Mouse (Mus musculus) c-Kit-negative CD71-positive TER-119-positive erythroid progenitor cells, embryonic 14.5 days (primary cell): Measurements from ENCODE around the gene Fibp.
"Not testable (repeated sequence)": the region's sequence is repeated elsewhere in the genome, so short reads cannot be mapped to it uniquely, and the experiment has no call there.

ENCODE experiments used
- DNase-seq: peaks from one replicate; pipeline ENCODE4 v3.0.0-alpha.2; 2013; ENCODE audit warnings: low read depth, low spot score

The Fibp gene

DNA sequence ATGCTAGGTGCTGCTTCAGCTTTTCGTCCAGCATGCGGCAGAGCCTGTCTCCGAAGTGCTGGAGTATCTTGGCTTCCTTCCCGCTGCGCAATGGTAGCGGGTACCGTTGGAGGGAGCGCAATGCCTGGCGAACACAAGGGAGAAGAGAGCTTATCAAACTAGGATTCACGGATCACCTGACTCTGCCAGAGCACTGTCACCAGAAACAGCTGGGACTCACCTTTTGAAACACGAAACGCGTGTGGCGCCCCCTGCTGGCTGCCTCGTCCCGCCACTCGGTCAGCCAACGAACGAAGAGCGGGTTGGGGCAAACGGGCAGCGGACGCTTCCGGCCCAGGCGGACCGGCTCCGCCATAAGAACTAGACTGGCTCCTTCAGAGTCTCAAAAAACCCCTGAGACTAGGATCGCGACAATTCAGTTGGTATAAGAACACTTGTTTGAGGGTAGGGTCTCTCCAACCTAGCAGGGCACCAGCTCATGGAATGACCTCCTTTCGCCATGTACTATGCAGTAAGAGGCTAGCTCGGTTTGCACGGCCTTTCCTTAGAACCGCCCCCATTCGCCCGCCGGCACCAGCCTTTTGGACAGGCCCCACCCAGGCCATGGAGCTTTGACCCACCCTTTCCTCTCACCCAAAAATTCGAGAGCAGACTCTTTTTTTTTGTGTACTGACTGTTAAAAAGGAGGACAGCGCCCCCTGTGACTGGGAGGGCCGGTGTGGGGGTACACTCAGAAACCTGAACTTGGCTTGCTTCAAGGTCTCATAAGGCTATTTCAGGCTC, 27.5 kb downstream of the Fibp start, which contains the start of gene Mus81:
Gene Mus81 (minus strand): TSS at position 635 of the 783 bp plus-strand sequence.
- peak; percentile 88 for DNase-seq

- DNase-seq = peak; percentile 95
Measured at GRCm38 (mm10) chr19:5488878-5489571, 28.6 kb downstream of the Fibp start.

DNA sequence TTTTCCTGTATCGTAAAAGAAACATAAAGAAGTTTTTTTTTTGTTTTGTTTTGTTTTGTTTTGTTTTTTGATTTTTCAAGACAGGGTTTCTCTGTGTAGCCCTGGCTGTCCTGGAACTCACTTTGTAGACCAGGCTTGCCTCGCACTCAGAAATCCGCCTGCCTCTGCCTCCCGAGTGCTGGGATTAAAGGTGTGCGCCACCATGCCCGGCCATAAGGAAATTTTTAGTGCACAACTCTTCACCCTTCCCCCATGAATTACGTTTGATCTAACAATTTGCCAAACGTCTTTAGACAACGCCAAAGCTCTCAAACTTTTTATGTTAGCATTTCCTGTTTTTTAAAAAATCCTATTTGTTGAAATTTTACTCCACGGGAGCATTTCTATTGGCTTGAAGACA, 29.3 kb downstream of the Fibp start:
- not testable (repeated sequence) for DNase-seq

DNA sequence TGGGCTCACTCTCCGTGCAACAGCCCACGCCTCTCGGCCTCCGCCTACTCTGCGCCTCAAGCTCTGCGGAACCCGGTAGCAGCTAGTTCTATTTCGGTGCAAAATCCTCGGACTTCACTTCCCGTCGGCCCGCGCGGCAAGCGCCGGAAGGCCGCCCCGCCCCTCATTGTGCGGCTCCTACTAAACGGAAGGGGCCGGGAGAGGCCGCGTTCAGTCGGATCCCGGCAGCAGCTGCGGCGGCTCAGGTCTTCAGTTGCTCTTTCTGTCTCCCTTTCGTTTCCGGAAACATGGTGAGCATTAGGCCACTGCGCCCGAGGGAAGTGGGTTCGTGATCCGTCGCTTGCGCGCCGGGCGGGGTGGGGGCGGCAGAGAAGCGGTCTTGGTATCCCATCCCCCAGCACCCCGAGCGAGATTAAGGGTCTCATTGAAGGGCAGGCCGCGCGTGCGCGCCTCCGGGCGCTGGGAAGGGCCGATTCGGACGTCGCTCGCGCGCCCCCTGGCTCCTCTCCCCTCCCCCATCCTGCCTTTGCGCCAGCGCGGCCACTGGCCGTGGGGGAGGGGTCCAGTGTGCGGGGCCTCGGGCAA, 30.0 kb downstream of the Fibp start, which contains the start of gene Cfl1:
Gene Cfl1 (plus strand): TSS at position 143 of the 585 bp plus-strand sequence.
- DNase-seq = peak; percentile 84

DNA sequence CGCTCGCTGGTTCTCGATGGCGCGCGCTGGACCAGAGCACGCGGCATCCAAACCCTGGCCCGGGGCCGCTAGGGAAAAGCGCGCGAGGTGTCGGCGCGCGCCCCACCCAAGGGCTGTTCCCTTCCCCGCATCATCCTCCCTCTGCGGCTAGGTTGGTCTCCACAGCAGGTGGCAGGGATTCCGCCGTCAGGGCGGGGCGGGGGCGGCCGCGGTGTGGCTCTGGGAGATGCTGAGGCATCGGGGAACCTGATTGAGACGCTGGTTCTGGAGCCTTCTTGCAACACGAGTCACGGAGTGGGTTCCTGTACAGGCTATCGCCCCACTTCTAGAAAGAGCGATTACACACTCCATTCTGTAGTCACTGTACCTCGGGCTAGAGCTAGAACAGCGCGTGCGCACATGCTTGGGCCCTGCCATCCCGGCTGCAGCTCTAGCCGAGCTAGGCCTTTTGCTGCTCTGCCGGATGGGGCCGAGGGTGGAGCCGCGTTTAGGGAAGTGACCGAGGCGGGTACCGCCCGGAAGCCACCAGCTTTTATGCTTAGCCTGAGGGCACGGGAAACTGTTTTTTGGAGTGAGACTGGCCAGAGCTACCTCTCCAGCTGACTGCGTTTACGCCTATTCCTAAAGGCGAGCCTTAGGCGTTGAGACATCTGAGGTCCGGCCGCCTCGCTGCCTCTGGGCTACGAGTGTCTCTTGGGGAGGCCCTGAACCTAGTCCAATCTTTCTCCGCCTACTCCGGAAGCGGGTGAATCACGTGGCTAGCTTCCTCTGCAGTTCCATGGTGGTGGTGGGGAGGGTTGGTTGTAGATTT, 30.7 kb downstream of the Fibp start:
- DNase-seq = peak; percentile 68

DNA sequence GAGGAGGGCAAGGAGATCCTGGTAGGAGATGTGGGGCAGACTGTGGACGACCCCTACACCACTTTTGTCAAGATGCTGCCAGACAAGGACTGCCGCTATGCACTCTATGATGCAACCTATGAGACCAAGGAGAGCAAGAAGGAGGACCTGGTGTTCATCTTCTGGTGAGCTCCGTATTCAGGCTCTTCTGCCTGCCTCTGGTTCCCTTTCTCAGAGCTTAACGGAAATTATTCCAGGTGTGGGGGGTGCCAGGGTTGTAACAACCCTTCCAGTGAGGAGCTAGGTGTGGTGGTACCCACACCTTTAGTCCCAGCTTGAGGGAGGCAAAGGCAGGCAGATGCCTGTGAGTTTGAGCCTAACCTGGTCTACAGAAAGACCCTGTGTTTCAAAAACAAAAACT, 32.2 kb downstream of the Fibp start:
- no peak for DNase-seq

- DNase-seq = not testable (repeated sequence)
Measured at GRCm38 (mm10) chr19:5493301-5493721, 32.9 kb downstream of the Fibp start.

DNA sequence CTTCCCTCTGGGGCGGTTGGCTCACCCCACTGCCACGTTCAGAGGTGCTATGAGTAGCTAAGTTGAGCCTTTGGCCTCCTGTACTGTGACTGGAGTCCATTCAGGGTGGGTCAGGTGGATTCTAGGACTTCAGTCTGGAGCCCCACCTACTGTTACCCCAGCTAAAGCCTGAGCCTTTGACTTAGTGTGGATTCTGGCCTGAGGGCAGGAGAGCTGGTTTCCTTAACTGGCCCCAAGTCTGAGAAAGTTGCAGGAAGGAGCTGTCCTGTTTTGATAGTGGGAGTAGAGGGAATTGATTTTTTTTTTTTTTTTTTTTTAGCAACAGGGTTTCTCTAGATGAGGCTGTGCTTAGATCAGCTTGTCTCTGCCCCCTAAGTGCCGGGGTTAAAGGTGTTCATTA, 33.9 kb downstream of the Fibp start:
- DNase-seq = no peak

GRCm38 (mm10) chr19:5495353-5496051, 35.1 kb downstream of the Fibp start:
- DNase-seq = no peak

GRCm38 (mm10) chr19:5496052-5496370, 35.6 kb downstream of the Fibp start:
- no peak for DNase-seq

- no peak for DNase-seq
Measured at GRCm38 (mm10) chr19:5500330-5500875, 40.0 kb downstream of the Fibp start.

- DNase-seq = no peak
Measured at GRCm38 (mm10) chr19:5503687-5504086, 43.3 kb downstream of the Fibp start, which contains the start of gene 1700020D05Rik. 1700020D05Rik (minus strand) TSS chr19:5503787.

DNA sequence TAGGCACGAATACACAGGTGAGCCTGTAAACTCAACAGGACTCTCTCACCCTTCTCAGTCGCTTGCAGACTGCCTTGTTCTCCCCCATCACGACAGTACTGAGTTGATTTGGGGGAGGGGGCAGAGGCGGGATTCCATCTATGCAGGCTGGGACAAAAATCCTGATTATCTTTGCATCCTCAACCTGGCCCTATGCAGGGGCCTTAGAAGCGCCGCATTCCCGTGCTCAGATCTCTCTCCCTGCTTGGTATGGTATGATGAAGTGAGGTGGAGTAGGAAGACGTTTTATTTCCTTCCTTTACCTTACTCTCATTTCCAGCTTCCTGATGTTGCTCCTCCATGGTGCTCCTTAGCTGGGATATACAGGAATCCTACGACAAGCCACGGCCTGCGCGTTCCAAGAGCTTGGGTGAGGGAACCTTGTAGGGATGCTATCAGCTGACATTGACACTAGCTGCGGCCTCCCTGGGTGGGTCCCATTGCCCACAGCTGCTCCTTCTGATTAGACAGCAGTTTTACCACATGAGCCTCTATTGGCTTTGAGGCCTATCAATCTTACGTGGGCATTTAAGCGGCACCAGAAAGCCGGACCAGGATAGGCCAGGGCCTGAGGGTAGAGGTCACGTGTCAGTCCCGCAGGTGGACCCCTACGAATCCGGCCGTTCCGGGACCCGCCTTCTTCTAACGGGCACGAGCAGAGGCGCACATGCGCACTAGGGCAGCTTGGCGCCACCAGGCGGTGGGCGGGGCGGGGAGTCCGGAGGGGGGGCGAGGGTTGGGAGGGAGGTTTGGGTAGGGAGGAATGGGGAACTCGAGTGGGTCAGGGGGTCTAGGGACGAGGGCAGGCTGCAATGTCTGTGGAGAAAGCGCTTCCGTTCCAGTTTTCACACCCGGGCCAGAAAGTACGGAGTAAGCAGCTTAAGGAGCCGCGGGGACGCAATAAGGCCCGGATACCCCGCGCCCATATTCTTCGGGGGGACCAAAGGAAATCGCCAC, 49.9 kb downstream of the Fibp start, which contains the start of gene Snx32:
Gene Snx32 (minus strand): TSS at position 508 of the 996 bp plus-strand sequence.
- DNase-seq = peak; percentile 98

DNA sequence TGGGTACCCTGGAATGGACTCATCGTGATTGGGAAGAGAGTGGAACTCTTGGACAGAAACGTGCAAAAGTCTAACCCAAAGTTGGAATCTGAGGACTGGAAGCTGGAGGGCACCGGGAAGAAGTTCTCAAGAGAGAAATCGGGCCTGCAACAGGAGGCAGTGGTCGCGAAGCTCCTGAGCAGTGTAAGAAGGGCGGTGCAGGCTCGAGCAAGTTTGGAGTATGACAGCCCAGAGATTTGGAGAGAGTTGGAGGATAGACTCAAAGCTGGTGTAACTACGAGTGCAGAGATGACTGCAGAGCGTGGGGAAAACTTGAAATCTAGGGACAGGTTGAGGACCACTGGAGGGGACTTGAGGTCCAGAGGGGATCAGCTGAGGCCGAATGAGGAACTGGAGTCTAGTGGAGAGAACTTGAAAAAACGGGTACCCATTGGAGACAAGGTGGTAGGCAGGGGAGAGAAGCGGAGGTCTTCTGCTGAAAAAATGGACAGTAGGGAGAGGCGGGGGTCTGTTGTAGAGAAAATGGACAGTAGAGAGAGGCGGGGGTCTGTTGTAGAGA, 50.7 kb downstream of the Fibp start:
- peak; percentile 20 for DNase-seq

DNA sequence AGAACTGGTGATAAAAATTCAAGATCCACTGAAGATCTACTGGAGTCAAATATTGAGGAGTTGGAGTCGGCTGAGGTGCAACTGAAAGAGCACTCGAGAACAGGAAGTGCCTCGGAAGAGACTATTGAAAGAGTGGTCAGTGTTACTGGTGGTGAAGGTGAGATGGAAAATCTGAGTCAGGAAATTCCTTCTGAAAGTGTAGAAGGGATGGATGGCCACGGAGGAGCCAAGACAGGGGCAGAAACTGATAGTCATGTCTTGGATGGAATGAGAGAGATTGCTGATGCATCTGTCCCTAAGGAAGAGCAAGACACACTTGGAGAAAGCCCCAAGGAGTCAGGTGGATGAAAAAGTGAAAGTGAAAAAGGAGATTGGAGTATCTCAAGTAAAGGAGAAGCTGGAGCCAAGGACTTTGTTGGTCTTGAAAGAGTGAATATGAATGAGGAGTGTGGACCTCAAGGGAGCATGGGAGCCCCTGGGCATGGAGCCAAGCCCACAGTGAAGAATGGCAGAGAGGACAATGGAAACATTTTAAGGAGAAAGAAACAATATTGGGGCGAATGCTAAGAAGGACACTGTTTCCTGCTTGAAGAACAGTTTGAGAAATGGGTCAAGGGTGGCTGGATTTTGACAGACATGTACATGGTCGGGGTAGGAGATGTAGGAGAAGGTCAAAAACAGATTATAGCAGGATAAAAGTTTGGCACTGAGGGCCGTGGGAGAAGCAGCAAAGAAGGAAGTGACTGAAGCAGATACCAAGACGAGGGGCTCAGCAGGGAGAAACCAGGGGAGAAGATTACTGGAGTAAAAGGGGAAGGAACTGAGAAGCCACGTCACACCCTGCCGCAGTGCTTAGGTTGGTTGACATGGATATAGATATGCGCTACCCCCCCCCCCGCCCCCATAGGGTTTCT, 51.9 kb downstream of the Fibp start:
- no peak for DNase-seq

DNA sequence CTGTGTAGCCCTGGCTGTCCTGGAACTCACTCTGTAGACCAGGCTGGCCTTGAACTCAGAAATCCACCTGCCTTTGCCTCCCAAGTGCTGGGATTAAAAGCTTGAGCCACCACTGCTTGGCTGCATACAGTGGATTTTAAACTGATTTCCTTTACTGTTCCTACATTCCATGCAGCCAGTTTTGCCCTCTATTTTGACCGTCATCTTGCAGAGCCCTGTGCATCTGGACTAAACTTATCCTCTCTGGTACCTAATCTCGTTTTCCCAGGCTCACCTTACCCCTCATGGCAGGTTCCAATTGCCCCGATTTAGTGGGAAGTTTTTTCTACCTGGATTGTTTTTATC, 52.6 kb downstream of the Fibp start:
- DNase-seq = no peak
